Mouse (Mus musculus) liver, embryonic 15.5 days (tissue): ENCODE results near the gene Fan1. TPM values are rescaled to one million over a fixed set of nuclear protein-coding genes. Genes with fewer than 3 reads are reported as not detected.

Experiments used
- ATAC-seq: fragments of 200-750 bp; cut with Nextera tagmentation; 2 replicates; pipeline ENCODE4 v1.8.0; 2017; ENCODE audit warnings: moderate number of reproducible peaks, mild to moderate bottlenecking, moderate library complexity; ENCODE audit not compliant: insufficient read depth
- H3K27ac ChIP-seq: fragments of 300-500 bp; sonication (generic); replicated peaks from 2 replicates; pipeline ENCODE4 v1.5.1; 2015; ENCODE audit warnings: mild to moderate bottlenecking, inconsistent platforms
- H3K27me3 ChIP-seq: fragments of 300-500 bp; sonication (generic); 2 replicates; pipeline ENCODE4 v1.6.1; 2015; ENCODE audit warnings: mild to moderate bottlenecking, inconsistent platforms
- H3K36me3 ChIP-seq: fragments of 300-500 bp; sonication (generic); replicated peaks from 2 replicates; pipeline ENCODE4 v1.6.1; 2015; ENCODE audit warnings: moderate library complexity, mild to moderate bottlenecking, inconsistent platforms
- H3K4me1 ChIP-seq: fragments of 300-500 bp; sonication (generic); replicated peaks from 2 replicates; pipeline ENCODE4 v1.6.1; 2015; ENCODE audit warnings: inconsistent platforms
- H3K4me2 ChIP-seq: fragments of 300-500 bp; sonication (generic); 2 replicates; pipeline ENCODE4 v1.6.1; 2015; ENCODE audit warnings: moderate library complexity, mild to moderate bottlenecking, inconsistent platforms
- H3K4me3 ChIP-seq: fragments of 300-500 bp; sonication (generic); replicated peaks from 2 replicates; pipeline ENCODE4 v1.5.1; 2015; ENCODE audit warnings: mild to moderate bottlenecking, inconsistent platforms
- H3K9ac ChIP-seq: fragments of 300-500 bp; sonication (generic); 2 replicates; pipeline ENCODE4 v1.6.1; 2015; ENCODE audit warnings: moderate library complexity, mild to moderate bottlenecking, inconsistent platforms
- H3K9me3 ChIP-seq: fragments of 300-500 bp; sonication (generic); replicated peaks from 2 replicates; pipeline ENCODE4 v1.6.1; 2016; ENCODE audit warnings: inconsistent platforms
- WGBS: fragments of 180-500 bp; shearing (Covaris S2); methylation state at CpG from one replicate; pipeline ENCODE4 v1.1.7; 2015; ENCODE audit warnings: mixed read lengths; ENCODE audit not compliant: insufficient replicate concordance; 5-methylcytosine and 5-hydroxymethylcytosine counted together
- polyA plus RNA-seq: library from polyadenylated mRNA; unstranded; fragments of >200 nt; fragmentation: Nextera tagmentation; extraction: Ambion mirVana; gene quantifications from 2 replicates; pipeline ENCODE4 v1.2.1, GENCODE M21; 2015

Gene Fan1
- polyA plus RNA-seq, 1 experiment from 2014 or later = 1.5 TPM

DNA sequence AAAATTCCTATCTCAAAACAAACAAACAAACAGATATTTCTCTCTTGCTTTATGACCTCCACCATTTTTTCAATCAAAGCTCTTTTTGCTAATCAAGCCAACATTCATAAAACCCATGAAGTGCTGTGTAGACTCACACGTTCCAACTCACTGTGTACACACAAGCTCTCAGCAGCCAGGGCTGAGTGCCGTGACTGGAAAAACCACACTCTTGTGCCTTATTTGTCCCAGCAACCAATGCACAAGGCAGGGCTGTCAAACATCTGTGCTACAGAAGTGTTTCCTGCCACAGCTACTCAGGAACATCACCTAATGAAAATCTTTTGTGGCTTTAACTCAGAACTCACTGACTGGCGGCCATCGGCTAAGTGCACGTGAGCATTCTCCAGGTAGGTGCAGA is 8.0 kb downstream of the Fan1 start:
- no peak overlapping the region for H3K4me2 ChIP-seq
- no peak for ATAC-seq
- no peak overlapping the region for H3K27ac ChIP-seq
- H3K9ac ChIP-seq = no peak overlapping the region
- no peak overlapping the region for H3K4me3 ChIP-seq
- WGBS = 82% methylated on average over 5 of the region's 5 CpGs
- no peaks in the 10 kb centered on the region for H3K9me3 ChIP-seq
- H3K36me3 ChIP-seq = peaks cover 43% of the 10 kb centered on the region
- no peaks in the 10 kb centered on the region for H3K27me3 ChIP-seq
- no peaks in the 10 kb centered on the region for H3K4me1 ChIP-seq

DNA sequence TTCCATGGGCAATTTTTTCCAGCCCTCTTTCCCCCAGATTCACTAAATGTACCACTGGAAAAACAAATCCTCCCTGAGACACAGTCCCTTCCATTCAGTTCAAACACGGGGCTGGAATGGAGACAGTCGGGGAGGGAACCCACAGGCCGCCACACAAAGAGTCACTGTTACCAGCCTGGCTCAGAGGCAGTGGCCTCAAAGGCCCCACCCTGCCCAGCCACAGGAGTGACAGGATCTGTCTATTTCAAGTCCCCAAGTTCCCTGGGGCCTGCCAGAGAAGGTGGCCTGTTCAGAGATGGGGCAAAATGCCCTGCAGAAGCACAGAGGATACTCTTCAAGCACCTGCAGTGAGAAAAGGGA is 13.3 kb downstream of the Fan1 start:
- peaks cover 33% of the 10 kb centered on the region for H3K36me3 ChIP-seq
- WGBS = 45% methylated on average over 3 of the region's 3 CpGs
- no peaks in the 10 kb centered on the region for H3K4me1 ChIP-seq
- no peak overlapping the region for H3K27ac ChIP-seq
- no peak overlapping the region for H3K4me2 ChIP-seq
- H3K4me3 ChIP-seq = no peak overlapping the region
- ATAC-seq = no peak
- no peak overlapping the region for H3K9ac ChIP-seq
- no peaks in the 10 kb centered on the region for H3K9me3 ChIP-seq
- H3K27me3 ChIP-seq = no peaks in the 10 kb centered on the region

DNA sequence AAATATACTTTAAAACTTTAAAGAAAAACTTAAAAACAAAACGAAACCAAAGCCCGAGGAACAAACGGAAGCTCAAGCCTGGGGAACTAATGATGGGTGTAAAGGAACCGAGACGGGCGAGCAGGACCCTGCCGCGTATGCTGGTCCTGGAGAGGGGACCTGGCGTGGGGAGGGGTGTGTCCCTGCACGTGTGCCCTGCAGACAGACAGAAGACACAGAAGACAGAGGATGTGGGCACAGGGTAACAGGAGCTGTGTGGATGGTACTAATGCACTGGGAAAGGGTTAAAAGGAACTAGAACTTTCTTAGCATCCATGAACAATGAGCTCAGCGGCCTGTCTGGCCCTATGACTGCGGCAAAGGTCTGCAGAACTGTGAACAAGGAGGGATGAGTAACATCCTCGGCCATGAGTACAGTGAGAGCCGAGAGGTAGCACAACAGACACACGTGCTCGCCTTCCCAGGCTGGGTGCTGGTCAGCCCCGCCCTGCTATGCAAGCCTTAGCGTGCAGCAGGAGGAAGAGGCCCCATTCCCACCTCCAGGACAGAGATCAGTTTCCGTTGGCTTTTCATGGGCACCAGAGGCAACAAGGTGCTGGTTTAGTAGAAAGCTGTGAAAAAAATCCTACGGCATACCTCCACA is 13.8 kb downstream of the Fan1 start:
- ATAC-seq = no peak

DNA sequence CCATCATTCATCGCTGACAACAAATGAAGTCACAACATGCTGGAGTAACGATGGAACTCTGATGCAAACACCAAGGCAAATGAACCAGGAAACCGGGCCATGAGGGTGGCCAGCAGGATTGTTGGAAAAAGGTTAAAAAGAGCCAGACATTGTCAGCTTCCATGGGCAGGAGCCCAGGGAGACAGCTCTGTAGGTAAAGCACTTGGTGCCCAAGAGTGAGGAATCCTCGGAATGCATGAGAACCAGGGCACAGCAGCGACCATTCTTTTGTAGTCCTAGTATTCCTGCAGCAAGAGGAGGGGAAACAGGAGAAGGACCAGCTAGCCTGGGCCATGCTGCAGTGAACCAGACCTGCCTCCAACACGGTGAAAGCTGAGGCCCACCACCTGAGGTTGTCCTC is 15.2 kb downstream of the Fan1 start:
- Histone ChIP-seq H3K27me3 (no peaks in the 10 kb centered on the region), H3K9me3 (no peaks in the 10 kb centered on the region), H3K9ac (no peak overlapping the region), H3K27ac (no peak overlapping the region), H3K36me3 (peaks cover 25% of the 10 kb centered on the region), H3K4me1 (no peaks in the 10 kb centered on the region), H3K4me2 (no peak overlapping the region), H3K4me3 (no peak overlapping the region)
- 83% methylated on average over 6 of the region's 6 CpGs for WGBS
- no peak for ATAC-seq

More for the DNA sequence above, 13.8 kb downstream of the Fan1 start:
- H3K36me3 ChIP-seq = peaks cover 33% of the 10 kb centered on the region
- H3K4me2 ChIP-seq = no peak overlapping the region
- no peak overlapping the region for H3K9ac ChIP-seq
- WGBS = 70% methylated on average over 20 of the region's 20 CpGs
- H3K4me1 ChIP-seq = no peaks in the 10 kb centered on the region
- H3K4me3 ChIP-seq = no peak overlapping the region
- H3K27me3 ChIP-seq = no peaks in the 10 kb centered on the region
- H3K27ac ChIP-seq = no peak overlapping the region
- H3K9me3 ChIP-seq = no peaks in the 10 kb centered on the region

GRCm38 (mm10) chr7:64357405-64357804 is 16.5 kb downstream of the Fan1 start:
- H3K4me2 ChIP-seq = no peak overlapping the region
- no peak overlapping the region for H3K9ac ChIP-seq
- 85% methylated on average over 9 of the region's 9 CpGs for WGBS
- peak; percentile 47; the same call in 1 of the 2 replicates for ATAC-seq
- no peaks in the 10 kb centered on the region for H3K4me1 ChIP-seq
- no peak overlapping the region for H3K27ac ChIP-seq
- no peaks in the 10 kb centered on the region for H3K27me3 ChIP-seq
- peaks cover 16% of the 10 kb centered on the region for H3K36me3 ChIP-seq
- H3K4me3 ChIP-seq = no peak overlapping the region
- H3K9me3 ChIP-seq = no peaks in the 10 kb centered on the region

- Histone ChIP-seq H3K27ac (no peak overlapping the region), H3K9me3 (no peaks in the 10 kb centered on the region), H3K4me2 (no peak overlapping the region), H3K4me1 (no peaks in the 10 kb centered on the region), H3K27me3 (no peaks in the 10 kb centered on the region), H3K4me3 (no peak overlapping the region), H3K36me3 (peaks cover 9% of the 10 kb centered on the region), H3K9ac (no peak overlapping the region)
- WGBS = 62% methylated on average over 5 of the region's 5 CpGs
- no peak for ATAC-seq
These were observed 17.2 kb downstream of the Fan1 start for GRCm38 (mm10) chr7:64356661-64357060.

DNA sequence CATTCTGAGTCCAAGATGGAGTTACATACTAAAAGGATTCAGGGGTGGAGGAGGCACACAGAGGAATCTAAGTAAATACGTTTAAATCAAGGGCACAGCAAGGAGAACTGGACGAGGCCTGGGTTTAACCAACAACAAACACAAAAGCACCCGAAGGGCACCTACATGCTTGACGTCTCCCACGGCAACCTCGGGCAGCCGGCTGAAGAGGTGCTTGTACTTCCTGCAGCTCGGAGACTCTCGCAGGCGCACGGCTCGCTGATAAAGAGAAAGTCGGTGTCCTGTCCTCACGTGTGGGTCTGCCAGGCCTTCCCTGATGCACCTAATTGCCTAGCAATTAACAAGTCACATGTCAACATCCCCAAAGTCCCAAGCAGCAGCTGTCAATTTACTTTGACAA is 19.7 kb downstream of the Fan1 start:
- Histone ChIP-seq H3K27me3 (no peaks in the 10 kb centered on the region), H3K27ac (no peak overlapping the region), H3K4me2 (no peak overlapping the region), H3K9me3 (no peaks in the 10 kb centered on the region), H3K9ac (no peak overlapping the region), H3K4me1 (no peaks in the 10 kb centered on the region), H3K4me3 (no peak overlapping the region), H3K36me3 (0 out of 2 replicates have a peak, but pooled peaks cover 3% of the 10 kb centered on the region)
- no peak for ATAC-seq
- WGBS = 74% methylated on average over 14 of the region's 14 CpGs

DNA sequence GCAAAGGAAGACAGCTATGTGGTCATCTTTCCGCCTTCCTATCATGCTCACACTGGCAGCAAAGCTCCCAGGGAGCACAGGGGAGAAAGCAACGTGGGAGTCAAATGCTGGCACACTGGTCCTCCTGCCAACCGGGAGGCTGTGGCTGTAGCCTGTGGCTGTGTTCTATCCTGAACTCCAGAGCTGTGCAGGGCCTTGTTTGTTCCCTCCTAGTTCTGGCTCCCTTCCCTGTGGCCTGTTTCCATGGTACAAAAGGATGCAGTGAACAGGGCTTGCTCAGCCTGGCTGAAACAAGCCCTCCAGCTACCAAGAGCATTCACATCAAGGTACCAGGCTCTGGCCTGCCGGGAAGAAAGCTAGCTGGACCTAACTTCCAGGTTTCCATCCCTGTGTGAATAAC is 22.8 kb downstream of the Fan1 start:
- no peak overlapping the region for H3K9ac ChIP-seq
- no peak overlapping the region for H3K27ac ChIP-seq
- no peak for ATAC-seq
- peaks cover 8% of the 10 kb centered on the region; the same call in 1 of the 2 replicates for H3K36me3 ChIP-seq
- no peaks in the 10 kb centered on the region for H3K4me1 ChIP-seq
- 67% methylated on average over 4 of the region's 4 CpGs for WGBS
- no peak overlapping the region for H3K4me3 ChIP-seq
- no peaks in the 10 kb centered on the region for H3K27me3 ChIP-seq
- no peak overlapping the region for H3K4me2 ChIP-seq
- H3K9me3 ChIP-seq = no peaks in the 10 kb centered on the region

DNA sequence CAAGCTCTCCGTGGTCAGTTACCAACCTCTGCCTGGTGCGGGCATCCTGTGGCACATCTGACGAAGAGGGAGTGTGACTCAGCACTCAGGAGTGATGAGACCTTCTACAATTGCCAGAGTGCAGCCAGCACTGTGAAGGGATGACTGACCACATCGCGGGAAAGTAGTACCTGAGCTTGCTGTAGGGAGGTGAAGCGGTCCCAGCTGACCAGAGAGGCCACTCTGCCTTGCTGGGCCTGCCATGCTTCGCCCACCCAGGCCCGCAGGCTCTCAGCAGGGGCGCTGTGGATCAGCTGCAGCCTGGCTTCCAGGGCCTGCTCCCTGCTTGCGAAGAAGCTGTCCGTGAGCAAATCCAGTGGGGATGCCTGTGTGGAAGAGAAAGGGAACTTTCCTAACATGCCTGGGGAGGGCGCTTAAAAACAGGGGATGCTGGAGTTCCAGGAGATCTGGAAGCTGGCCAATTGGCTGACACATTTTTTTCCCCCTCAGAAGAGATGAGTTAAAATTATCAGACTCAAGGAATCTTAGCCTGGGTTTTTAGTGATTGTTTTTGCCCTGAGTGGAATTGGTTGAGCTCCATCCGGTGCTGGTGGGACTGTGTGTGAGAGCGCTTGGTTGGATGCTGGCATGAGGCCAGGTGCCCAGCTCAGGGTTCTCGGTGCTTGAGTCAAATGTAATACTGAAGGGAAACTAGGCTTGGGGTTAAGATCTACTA is 24.6 kb downstream of the Fan1 start:
- Histone ChIP-seq H3K4me1 (no peaks in the 10 kb centered on the region), H3K9ac (no peak overlapping the region), H3K4me2 (no peak overlapping the region), H3K27me3 (no peaks in the 10 kb centered on the region), H3K27ac (no peak overlapping the region), H3K4me3 (no peak overlapping the region), H3K9me3 (no peaks in the 10 kb centered on the region), H3K36me3 (peaks cover 8% of the 10 kb centered on the region; the same call in 1 of the 2 replicates)
- 76% methylated on average over 15 of the region's 15 CpGs for WGBS
- no peak for ATAC-seq

GRCm38 (mm10) chr7:64347813-64348212 is 26.1 kb downstream of the Fan1 start:
- H3K9ac ChIP-seq = no peak overlapping the region
- no peak for ATAC-seq
- WGBS = 70% methylated on average over 1 of the region's 1 CpGs

DNA sequence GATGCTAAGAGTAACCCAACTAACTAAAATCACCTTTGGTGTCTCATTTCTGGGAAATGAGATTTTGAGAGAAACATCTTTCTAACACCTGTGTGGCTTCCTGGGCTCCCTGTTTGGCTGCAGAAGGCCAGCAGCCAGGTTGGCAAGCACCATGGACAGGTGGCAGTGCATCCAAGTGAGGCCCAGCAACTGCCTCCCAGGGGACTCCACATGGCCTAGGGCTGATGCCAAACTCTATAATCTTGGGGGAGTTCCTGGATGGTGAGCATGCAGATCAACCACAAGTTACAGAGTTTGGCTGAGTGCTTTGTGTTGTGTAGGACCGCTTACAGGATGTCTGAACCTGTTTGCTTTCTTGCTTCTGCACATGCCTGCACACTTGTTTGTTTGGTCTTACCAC is 41.2 kb downstream of the Fan1 start:
- H3K9ac ChIP-seq = no peak overlapping the region
- H3K36me3 ChIP-seq = peaks cover 14% of the 10 kb centered on the region
- no peaks in the 10 kb centered on the region for H3K4me1 ChIP-seq
- H3K4me3 ChIP-seq = no peak overlapping the region
- no peaks in the 10 kb centered on the region for H3K27me3 ChIP-seq
- ATAC-seq = no peak
- H3K9me3 ChIP-seq = no peaks in the 10 kb centered on the region
- 87% methylated on average over 1 of the region's 1 CpGs for WGBS
- H3K27ac ChIP-seq = no peak overlapping the region
- no peak overlapping the region for H3K4me2 ChIP-seq

More at GRCm38 (mm10) chr7:64347813-64348212, 26.1 kb downstream of the Fan1 start:
- Histone ChIP-seq H3K4me2 (no peak overlapping the region), H3K4me1 (no peaks in the 10 kb centered on the region), H3K27ac (no peak overlapping the region), H3K9me3 (no peaks in the 10 kb centered on the region), H3K36me3 (peaks cover 8% of the 10 kb centered on the region; the same call in 1 of the 2 replicates), H3K27me3 (no peaks in the 10 kb centered on the region), H3K4me3 (no peak overlapping the region)
